Mouse (Mus musculus) lung, adult 2 months (tissue): Measurements from ENCODE around the gene Ppp1r3g. TPM values are rescaled to one million over a fixed set of nuclear protein-coding genes. Genes with fewer than 3 reads are reported as not detected.

Source experiments
- DNase-seq: peaks from one replicate; pipeline ENCODE4 v3.0.0; 2022
- H3K4me1 ChIP-seq: fragments of 200-500 bp; 2 replicates; pipeline ENCODE4 v1.6.1; 2011; ENCODE audit warnings: low read length; ENCODE audit not compliant: control insufficient read depth, insufficient read depth
- H3K4me3 ChIP-seq: fragments of 200-500 bp; replicated peaks from 2 replicates; pipeline ENCODE3; 2011; ENCODE audit warnings: low read depth, mild to moderate bottlenecking, control low read depth, low read length; ENCODE audit errors: extremely low read depth
- CTCF ChIP-seq: fragments of 200-500 bp; IDR thresholded peaks from 2 replicates; pipeline ENCODE4 v1.5.1; 2011; ENCODE audit warnings: mild to moderate bottlenecking, low read length, control low read depth; ENCODE audit not compliant: insufficient read depth
- POLR2A ChIP-seq: fragments of 200-500 bp; IDR thresholded peaks from 2 replicates; pipeline ENCODE4 v1.6.1; 2011; ENCODE audit warnings: low read depth, mild to moderate bottlenecking, control low read depth, low read length, borderline replicate concordance; ENCODE audit errors: extremely low read depth
- WGBS: fragments of 180-500 bp; shearing (Covaris S2); methylation state at CpG from one replicate; pipeline ENCODE4 v1.1.7; 2018; 5-methylcytosine and 5-hydroxymethylcytosine counted together
- polyA plus RNA-seq: library from polyadenylated mRNA; depleted of rRNA; stranded (reverse); fragments of >200 nt; gene quantifications from 2 replicates; pipeline ENCODE4 v1.2.3, GENCODE M21; 2012

The Ppp1r3g gene
- polyA plus RNA-seq, 1 experiment, result not detected

DNA sequence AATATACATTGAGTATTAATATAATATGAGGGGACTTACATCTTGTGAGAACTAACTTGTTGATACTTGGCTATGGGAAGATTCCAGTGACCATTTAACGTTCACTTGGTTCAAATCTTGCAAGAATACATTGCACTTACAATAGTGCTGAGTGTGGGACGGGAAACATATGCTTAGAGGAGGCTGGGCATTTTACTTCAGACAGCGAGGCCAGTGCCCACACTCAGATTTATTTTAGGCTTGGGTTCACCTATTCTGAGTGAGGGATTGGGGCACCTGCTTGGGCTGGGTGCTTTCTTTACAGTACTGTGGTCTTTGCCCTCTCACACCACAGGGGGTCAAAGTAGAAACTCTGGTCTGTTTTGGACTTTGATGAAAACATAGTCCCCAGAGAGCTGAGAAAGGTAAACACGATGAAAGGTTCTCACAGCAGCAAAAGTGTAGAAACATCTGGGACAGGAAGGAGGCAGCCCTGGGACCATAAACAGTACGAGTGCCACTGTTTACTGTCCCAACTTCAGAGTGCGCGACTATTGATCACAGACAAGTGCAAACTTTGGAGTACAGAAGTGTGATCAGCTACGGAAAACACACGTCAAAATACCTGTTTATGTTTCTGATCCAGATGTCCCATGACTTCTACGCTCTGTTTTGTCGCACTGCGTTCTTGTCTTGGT, 890 bp downstream of the Ppp1r3g start:
- WGBS, result 66% methylated on average over 12 of the region's 12 CpGs
- no peak overlapping the region for H3K4me3 ChIP-seq
- TF ChIP-seq CTCF (no peak), POLR2A (no peak)
- no peak for DNase-seq
- H3K4me1 ChIP-seq, result no peaks in the 10 kb centered on the region

DNA sequence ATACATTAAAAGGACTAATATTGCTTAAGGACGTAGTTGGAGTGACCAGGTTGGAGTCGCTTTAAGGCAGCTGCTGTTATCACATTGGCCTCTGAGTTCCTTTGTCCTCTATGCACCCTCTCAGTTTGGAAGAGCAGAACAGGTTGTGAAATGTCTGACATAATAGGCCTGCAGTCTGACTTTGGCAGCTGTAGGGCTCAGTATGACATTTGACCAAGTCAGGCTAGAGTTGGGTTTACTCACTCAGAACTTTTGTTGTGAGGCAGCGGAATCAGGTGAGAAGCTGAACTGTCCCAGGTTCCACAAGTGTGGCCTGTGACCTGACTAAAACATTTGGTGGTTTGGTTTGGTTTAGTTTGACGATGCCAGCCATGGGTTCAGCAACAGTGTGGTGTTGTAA, 4.9 kb downstream of the Ppp1r3g start:
- Histone ChIP-seq H3K4me1 (peaks cover 3% of the 10 kb centered on the region; the same call in 1 of the 2 replicates), H3K4me3 (no peak overlapping the region)
- TF ChIP-seq POLR2A (no peak), CTCF (no peak)
- WGBS, result 82% methylated on average over 4 of the region's 4 CpGs
- DNase-seq, result no peak

DNA sequence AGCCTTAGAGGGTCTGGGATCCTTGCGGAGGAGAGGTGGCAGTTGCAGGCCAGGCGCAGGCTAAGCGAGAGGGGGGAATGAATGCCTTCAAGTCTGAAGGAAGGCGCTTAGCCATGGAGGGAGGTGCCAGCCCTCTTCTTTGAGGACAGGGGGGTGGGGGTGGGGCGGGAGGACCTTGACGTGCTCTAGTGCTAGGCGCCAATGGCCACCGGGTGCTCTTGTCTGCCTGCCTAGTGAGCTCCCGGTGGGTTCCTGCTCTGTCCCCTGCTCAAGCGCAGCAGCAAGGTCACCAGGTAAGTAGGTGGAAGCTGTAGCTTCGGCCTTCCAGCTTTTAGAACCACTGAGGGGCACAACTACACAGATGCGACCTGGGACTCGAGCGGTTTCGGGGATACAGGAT, 9.1 kb downstream of the Ppp1r3g start:
- H3K4me3 ChIP-seq, result no peak overlapping the region
- TF ChIP-seq POLR2A (no peak), CTCF (no peak)
- peaks cover 13% of the 10 kb centered on the region for H3K4me1 ChIP-seq
- DNase-seq, result no peak
- WGBS, result 18% methylated on average over 15 of the region's 15 CpGs

DNA sequence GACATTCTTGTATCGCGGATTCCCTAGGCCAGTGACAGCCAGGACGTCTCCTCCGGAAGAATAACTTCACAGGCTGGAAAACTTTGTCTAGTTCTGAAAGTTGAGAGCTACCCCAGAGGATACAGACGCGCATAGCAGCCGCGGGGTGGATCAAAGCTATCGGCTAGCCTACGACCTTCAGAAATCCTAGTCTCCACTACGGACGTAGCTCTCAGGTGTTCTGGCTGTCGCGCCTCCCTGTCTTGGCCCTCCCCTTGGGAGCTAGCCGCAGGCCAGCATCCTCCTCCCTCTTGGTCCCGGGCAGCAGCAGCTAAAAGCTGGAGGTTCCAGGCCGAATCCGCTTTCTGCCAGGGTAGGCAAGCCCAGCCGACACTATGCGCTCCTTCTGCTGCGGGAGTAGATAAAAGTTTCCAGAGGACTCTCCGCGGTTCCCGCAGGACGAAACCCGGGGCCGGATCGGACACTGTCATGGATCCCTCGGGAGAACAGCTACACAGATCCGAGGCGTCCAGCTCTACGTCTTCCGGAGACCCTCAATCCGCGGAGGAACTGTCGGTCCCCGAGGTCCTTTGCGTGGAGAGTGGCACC, 9.6 kb downstream of the Ppp1r3g start:
- TF ChIP-seq CTCF (no peak), POLR2A (no peak)
- peak; percentile 17 for DNase-seq
- peaks cover 13% of the 10 kb centered on the region for H3K4me1 ChIP-seq
- peak overlapping the region; percentile 44 for H3K4me3 ChIP-seq
- WGBS, result under 1% methylated on average over 38 of the region's 38 CpGs

DNA sequence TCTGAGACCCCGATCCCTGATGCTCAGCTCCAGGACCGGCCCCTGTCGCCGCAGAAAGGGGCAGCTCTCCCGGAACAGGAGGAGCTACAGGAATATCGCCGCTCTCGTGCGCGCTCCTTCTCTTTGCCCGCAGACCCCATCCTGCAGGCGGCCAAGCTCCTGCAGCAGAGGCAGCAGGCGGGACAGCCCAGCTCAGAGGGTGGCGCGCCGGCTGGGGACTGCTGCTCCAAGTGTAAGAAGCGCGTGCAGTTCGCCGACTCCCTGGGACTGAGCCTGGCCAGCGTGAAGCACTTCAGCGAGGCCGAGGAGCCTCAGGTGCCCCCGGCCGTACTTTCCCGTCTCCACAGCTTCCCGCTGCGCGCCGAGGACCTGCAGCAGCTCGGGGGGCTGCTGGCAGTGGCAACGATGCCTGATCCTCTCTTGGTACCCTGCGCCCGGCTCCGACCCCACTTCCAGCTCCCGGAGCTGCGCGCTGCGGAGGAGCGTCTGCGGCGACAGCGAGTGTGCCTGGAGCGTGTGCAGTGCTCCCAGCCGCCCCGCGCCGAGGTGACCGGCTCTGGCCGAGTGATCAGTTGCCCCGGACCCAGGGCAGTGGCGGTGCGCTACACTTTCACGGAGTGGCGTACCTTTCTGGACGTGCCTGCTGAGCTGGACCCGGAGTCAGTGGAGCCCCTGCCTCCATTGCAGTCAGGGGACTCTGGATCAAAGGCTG, 10.2 kb downstream of the Ppp1r3g start:
- no peak for TF ChIP-seq CTCF
- no peak for TF ChIP-seq POLR2A
- under 1% methylated on average over 57 of the region's 57 CpGs for WGBS
- DNase-seq, result peak; percentile 9
- H3K4me3 ChIP-seq, result peak overlapping the region; percentile 44
- H3K4me1 ChIP-seq, result peaks cover 13% of the 10 kb centered on the region

DNA sequence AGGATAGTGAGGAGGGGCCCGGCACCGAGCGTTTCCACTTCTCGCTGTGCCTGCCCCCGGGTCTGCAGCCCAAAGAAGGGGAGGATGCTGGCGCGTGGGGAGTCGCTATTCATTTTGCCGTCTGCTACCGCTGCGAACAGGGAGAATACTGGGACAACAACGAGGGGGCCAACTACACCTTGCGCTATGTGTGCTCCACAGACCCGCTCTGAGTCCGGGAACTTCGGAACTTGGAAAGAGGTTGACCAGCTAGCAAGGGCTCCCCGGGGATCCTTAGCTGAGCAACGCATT, 10.7 kb downstream of the Ppp1r3g start:
- TF ChIP-seq POLR2A (no peak), CTCF (no peak)
- WGBS, result 2% methylated on average over 18 of the region's 18 CpGs
- no peak for DNase-seq
- Histone ChIP-seq H3K4me1 (peaks cover 13% of the 10 kb centered on the region), H3K4me3 (no peak overlapping the region)

DNA sequence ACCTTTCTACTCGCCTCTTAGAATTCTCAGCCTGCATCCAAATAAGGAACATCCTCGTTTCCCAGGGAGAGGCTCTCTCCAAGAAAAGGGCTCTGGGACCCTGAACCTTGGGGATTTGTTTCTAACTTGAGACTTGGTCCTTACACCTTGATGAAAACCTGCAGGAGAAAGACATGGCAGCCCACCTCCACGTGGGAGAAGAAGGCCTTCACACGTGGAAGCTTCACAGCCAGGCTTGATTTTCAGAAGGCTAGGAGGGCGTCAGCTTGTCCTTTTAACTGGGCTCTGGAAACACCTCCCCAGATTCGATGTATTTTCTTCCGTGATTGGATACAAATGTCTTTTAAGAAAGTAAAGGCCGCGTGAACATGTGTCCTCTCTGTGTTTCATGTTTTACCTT, 11.2 kb downstream of the Ppp1r3g start:
- no peak for TF ChIP-seq CTCF
- TF ChIP-seq POLR2A, result no peak
- Histone ChIP-seq H3K4me3 (no peak overlapping the region), H3K4me1 (peaks cover 13% of the 10 kb centered on the region)
- DNase-seq, result no peak
- WGBS, result 47% methylated on average over 9 of the region's 9 CpGs

DNA sequence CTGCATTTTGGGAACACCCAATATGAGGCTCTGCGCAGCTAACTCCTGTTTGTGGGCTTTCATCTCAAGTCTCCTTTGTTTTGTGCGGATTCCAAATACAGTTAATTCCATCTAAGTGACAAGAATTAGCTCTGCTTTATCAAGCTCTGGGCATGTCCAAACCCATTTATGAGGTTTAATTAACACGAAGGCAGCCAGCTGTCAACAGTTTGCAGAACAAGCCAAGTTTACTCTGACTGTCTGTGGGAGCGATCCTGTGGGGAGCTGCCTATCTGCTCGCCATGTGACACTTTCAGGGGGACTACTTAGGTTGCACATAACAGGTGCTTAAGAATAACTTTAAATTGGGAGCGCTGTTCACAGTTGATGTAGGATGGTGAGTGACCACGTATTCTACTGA, 18.3 kb downstream of the Ppp1r3g start:
- H3K4me3 ChIP-seq, result no peak overlapping the region
- no peak for DNase-seq
- WGBS, result 92% methylated on average over 7 of the region's 7 CpGs
- no peaks in the 10 kb centered on the region for H3K4me1 ChIP-seq
- no peak for TF ChIP-seq CTCF
- TF ChIP-seq POLR2A, result no peak

DNA sequence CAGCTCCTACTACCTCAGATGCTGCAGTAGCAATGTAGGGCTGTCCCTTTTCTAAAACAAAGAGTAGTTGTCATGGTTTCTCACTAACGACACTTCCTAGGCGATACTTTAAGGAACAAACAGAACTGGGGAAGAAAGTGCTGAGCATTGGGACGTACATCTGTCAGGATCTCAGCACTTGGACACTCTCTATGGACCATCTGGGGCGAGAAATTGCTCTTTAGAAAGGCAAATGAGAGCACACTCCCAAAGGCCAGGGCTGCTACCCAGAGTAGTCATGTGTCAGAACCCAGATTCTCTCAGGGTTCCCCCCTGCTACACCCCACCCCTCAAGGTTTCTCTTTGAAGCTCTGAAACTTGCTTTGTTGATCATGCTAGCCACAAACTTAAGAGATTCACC, 21.8 kb downstream of the Ppp1r3g start:
- no peak for TF ChIP-seq POLR2A
- TF ChIP-seq CTCF, result no peak
- H3K4me3 ChIP-seq, result no peak overlapping the region
- H3K4me1 ChIP-seq, result no peaks in the 10 kb centered on the region
- WGBS, result 86% methylated on average over 4 of the region's 4 CpGs
- no peak for DNase-seq

DNA sequence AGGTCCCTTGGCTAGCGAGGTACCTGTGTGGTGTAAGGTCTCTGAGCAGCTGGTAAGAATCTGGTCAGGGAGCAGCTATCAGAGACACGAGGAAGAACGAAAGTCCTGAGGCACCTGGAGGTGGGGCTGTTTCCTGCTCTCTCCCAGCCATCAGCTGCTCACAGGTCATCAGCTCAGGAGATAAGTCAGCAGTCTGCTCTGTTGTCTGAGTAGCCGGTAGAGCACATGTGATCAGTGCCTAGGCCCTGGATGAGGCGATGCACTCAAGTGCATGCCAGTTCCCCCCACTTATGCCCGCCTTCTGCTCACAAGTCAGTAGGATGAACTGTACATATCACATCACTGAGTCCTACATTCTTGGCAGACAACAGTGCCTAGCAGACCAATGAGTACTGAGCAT, 24.3 kb downstream of the Ppp1r3g start:
- no peak for DNase-seq
- Histone ChIP-seq H3K4me3 (no peak overlapping the region), H3K4me1 (no peaks in the 10 kb centered on the region)
- no peak for TF ChIP-seq CTCF
- no peak for TF ChIP-seq POLR2A
- WGBS, result 82% methylated on average over 6 of the region's 6 CpGs
